Mouse (Mus musculus) c-Kit-positive CD71-negative TER-119-negative erythroid progenitor cells, embryonic 14.5 days (primary cell): ENCODE results near the gene Pelo.

Experiments used
- DNase-seq: peaks from one replicate; pipeline ENCODE4 v3.0.0-alpha.2; 2013; ENCODE audit warnings: low read depth

Gene Pelo

GRCm38 (mm10) chr13:115096965-115097364 lies 7.0 kb upstream of the Pelo start:
- no peak for DNase-seq

DNA sequence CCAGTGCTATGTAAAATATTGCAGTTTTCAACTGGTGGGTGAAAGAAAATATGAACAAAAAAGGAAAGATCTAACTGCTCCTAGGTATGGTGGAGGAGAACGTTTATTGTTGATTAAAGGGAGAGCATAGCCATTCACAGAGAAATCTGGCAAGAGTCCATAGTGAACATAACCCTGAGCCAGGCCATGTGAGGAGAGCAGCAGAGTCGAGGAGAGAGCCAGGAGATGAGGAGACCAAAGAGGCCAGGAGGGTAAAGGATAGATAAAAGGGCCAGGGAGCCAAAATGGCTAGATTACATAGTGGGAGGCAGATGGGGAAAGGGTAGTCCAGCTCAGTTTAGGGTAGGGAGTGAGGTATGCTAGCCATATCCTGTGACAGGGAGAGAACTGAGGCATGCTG lies 6.2 kb upstream of the Pelo start:
- DNase-seq = no peak

DNA sequence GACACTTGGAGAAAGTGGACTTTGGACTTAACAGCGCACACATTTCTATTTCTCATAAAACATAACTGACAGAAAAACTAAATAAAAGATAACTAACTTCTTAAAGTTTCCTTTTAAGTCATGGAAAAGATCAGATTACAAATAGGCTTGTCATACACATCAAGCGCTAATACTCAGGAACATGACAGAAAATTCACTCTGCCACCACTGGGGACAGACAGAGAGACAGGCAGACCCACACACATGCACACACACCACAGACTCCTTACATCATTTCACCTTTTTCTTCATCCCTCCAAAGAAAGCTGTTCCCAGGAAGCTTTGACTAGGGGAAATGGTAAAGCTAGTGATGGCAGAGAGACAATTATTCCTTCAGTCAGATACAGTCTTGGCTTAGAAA lies 5.4 kb upstream of the Pelo start:
- DNase-seq = no peak

DNA sequence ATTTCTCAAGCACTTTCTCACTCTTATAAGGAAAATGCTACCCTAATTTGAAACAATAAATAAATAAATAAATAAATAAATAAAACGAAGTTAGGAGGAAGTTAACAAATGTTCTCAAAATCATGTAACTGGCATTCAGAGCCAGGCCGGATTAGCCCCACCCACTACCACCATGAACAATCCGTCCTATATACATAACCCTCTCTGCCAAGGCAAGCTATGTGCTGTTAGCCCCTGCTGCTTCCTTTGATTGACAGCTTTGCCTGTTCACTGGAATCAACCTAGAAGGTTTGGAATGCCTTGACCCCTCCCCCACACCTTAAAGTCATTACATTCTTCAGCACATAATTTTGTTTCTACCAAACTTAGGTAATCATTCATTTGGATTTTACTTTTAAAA lies 1.5 kb upstream of the Pelo start:
- DNase-seq = no peak

- no peak for DNase-seq
These were observed 1.0 kb upstream of the Pelo start for GRCm38 (mm10) chr13:115090977-115091445.

GRCm38 (mm10) chr13:115089395-115090025 lies 476 bp downstream of the Pelo start:
- DNase-seq = no peak

GRCm38 (mm10) chr13:115089020-115089394 lies 979 bp downstream of the Pelo start:
- DNase-seq = no peak

DNA sequence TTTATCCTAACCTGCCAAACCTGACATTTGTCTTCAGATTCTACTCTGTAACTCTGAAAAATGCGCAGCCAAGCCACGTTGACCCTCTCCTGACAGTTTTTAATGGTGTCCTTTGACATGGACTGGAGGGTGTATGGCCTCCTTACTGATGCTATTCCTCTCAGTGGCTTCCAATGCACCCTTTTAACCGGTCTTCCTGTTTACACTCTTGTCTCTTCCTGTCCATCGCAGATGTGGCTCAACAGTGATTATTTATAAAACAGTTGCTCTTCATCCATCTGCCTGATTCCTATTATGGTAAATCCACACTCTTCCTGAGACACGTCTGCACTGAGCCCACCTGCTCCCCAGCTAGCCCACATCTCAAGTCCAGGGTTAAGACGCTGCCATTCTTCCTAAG lies 4.0 kb downstream of the Pelo start:
- DNase-seq = no peak

- no peak for DNase-seq
These were observed 7.6 kb downstream of the Pelo start for GRCm38 (mm10) chr13:115082339-115082738.

DNA sequence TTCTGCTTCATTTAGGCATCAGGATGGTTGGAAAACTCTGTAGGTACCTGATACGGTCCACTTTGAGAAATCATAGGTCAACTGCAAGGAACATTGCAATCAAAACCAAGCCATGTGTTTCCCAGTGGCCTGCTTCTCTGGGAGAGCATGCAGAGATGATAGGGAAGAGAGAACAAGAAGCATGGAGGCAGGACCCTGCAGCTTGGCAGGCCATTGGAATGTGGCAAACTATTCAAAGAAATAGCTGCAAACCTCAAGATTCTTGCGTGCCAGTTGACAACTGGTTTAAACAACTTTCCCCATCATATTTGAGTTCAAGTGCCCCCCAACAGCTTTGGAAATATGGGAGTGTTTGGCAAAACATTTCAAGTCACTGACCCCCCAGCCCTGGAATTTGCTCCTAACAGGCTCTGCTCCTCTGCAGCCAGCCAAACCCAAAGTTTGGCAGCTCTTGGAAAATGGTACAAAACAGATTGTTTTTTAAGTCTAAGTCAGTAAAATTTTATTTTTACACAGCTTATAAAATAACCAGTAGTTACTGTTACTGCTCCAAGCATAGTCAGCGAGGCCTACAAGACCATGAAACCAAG lies 9.9 kb downstream of the Pelo start:
- DNase-seq = no peak

DNA sequence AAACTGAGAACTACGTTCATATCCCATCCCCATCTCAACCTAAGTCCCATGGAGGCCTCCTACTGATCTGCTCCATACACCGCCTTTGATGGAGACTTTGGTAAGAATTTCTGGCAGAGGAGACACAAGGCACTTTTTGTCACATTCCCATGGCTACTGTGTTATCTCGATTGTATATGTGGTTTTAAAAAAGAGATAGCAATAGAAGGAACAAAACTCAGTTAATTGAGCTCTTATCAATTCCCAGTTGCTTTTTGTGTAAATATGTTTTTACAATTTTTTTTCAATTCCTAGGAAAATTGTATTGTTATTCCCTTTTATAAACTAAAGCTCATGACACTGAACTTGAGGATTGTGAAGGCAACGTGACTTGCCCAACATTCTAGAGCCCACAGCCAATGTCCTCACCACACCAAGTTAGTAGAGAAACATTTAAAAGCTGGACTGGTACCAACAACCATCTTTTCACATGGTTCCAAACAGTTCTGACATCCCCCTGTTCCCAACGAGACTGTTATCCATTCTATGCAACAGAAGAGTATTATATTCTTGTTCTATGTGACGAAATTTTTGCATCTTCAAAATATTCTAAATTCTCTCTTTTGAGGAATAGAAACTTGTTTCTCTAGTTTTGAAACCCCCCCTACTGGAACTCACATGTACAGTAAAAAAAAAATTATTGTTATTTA lies 10.8 kb downstream of the Pelo start:
- no peak for DNase-seq

- no peak for DNase-seq
These were observed 12.4 kb downstream of the Pelo start for GRCm38 (mm10) chr13:115077346-115078134.

DNA sequence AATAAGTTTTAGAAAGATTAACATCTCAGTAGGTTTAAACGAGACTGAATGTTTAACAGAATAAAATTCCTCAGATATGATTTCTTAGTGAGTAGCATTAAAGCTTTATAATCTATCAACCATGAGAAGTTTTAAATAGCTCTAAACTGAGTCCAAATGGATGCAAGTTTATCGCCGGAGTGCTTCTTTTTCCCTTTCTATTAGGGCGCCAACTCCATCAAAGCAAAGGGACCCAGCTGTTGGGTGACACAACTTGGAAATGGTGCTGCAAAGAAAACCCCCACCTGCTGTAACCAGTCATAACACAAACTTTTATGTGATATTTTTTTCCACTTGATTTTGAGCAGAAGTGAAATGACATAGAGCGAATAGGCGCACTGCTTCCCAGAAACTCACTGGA lies 17.6 kb downstream of the Pelo start:
- no peak for DNase-seq

GRCm38 (mm10) chr13:115071431-115071830 lies 18.6 kb downstream of the Pelo start:
- DNase-seq = no peak

DNA sequence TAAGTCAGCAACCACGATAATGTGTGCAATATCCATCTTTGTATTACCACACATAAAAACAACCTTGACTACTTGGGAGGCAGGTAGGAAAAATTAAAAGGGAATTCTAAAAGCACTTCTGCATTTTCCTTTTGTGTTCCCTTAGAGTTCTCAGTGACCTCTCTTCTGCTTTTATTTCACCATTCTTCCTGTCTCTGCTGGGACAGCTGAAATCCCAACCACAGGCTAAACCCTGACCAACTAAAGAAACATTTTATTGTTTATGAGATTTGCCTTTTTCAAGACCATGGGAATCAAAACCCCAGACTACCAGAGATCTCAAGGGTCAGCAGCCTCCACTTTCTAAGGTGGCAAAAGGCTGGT lies 22.0 kb downstream of the Pelo start:
- DNase-seq = no peak

DNA sequence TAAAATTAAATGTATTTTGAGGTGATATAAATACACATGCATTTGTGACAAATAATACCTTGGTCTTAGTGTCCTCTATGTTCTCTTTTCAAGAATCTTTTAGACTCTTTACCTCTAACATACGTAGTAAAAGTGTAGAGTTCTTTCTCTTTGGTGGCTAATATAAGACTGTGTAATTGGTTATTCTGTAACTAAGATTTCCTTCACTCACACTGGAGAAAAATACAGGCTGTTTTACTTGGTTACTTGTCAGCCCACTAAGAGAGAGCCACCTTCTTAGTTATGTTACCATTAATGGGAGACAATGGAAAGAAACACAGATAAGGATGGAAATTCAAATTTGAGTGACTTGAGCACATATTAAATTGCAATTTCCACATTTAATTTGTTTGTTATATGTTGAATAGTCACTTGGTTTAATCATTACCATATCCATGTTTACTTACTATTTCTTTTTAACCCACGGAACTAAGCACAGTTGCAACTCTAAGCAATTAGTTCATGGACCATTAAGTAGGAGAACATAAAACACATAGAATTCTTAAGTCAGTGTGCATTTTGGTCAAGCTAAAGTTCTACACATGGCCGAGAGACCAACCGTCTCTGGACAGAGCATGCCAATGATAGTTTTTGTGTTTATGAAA lies 22.5 kb downstream of the Pelo start:
- no peak for DNase-seq

- no peak for DNase-seq
These were observed 32.4 kb downstream of the Pelo start for GRCm38 (mm10) chr13:115057555-115057954.

DNA sequence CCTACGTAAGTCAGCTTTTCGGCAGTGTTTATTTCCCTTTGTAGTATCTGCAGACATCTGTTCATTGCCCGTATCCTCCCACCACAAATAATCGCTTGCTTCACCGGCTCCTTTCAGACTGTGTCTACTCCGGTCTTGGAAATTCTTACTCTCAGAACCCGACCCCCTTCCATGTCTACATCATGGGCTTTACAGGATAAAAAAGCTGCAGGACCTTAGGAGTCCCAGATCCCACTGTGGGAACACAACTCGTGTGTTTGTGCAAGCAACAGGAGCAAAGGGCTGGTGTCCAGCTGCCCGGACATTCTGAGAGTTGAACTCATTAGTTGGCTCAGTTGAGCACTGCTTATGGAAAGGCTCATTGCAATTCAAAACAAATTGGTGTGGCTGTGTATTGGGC lies 35.2 kb downstream of the Pelo start:
- no peak for DNase-seq

DNA sequence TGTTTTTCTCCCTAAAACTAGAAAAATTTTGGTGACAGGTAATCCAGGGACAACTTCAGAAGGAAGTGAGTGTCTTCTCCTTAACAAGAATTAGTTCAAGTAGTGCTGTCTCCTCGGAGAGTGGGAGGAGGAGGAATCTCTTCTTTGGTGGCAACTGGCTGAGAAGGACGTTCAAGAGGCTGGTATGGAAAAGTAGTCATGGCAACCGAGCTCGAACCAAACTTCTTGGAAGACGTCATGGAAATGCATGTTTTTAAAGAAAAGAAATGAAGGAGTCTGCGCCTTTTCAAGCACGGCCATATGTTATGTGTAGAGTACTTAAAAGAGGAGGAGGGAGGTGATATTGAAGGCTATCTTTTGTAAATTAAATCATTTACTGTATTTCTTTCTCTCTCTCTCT lies 37.4 kb downstream of the Pelo start:
- DNase-seq = no peak

DNA sequence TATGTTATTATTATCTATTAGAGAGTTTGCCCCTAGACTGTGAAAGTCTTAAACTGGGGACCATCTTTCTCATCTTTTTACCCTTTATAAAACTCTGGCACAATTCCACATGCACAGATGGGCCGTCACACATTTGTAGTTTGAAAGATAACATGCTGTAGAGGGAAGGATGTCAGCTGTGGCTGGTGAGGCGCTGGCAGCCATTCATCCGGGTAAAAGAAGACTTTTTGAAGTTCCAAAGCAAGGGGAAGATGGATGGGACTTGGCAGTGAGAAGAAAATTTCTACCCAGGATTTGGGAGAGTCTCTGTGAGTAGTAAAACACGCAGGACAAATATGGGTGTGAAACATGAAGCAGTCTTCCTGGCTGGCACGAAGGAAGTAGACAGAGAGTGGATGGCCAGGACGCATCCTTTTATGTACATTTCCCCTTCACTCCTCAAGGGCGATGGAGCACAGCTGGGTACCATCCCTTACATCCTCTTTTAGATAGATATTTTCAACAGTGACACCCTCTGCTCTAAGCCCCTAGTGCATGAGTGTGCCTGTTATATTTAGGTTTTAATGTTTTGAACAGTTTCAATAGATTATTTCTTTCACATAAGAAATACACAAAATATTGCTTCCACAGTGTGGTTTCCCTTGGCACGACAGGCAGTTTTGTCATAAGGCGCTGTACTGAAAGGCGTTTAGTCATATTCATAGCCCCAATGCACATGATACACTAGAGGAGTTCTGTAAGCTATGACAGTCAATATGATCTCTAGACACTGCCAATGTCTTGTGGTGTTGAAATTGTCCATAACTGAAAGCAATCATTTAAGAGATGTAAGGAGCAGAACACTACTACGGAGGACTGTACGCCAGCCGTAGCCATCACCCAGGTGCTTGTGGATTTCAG lies 39.1 kb downstream of the Pelo start:
- no peak for DNase-seq

DNA sequence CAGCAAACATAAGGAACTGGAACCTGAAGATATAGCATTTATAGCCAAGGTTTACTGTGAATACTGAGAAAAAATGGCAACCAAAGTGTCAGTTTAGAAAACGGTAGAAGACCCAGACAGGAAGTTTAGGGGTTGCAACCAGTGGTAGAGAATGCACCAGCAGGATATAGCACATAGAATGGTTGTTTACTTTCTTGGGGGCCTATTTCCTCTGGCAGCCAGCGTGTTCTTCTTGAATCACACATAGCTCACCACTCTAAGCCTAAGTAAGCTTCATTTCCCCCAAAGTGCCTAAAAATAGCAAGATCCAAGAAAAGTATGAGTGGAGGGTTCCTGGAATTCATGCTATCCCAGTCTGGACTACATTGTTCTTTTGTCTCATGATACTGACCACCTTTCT lies 47.3 kb downstream of the Pelo start:
- DNase-seq = no peak
